Mouse (Mus musculus): ENCODE results near the gene Aldoart1.

The Aldoart1 gene

DNA sequence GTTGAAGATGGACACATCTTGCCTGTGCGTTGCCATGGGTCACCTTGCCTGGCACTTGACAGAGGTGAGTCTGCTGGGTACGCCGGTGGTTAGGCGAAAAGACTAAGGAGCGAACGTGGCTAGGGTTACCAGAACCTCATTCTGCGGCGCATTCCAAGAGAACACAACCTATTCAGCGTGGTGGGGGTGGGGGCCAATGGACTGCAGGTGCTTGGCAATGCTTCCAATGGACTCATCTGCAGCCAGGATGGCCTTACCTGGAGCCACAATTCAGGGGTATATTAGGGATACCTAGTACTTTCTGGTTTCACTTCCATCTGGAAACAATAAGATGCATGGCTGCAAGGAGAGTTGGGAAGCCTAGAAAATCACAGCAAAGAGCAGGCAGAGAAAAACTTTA lies at the start of gene Aldoart1:
Gene Aldoart1, minus strand, starts transcription at position 101 of the 400 bp plus-strand sequence.
- DNase-seq, result no peak

- no peak for DNase-seq
These were observed 49.1 kb upstream of the Aldoart1 start for GRCm38 (mm10) chr4:72901566-72901965.

DNA sequence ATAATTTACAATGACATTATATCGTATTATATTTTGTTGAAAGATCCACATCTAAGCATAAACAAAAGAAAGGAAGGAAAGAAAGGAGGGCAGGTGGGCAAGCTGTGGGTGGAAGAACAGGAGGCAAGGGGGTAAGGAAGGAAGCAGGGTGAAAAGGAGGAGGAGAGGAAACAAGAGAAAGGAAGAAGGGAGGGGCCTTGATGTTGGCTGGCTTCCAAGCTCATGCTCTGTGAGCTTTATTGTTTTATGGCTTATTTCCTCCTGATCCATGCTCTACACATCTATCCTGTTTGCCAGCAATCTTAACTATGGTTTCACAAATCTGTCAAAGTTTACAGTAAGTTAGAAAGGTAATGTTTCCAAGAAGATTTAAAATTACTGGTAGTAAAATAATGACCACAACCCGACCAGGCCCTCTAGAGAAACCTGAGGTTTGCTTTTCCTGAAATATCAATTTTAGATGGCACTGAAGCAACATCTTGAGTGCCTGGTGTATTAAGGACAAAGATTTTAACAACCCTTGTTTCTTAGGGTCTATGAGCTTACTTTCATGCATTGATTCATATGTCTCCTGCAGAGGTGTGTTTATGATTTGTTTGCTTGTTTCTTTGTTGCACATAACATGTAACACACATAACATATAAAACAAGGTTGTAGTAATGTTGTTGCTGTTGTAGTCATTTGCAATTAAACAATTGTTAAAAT lies 13.1 kb upstream of the Aldoart1 start:
- no peak for DNase-seq

GRCm38 (mm10) chr4:72844276-72844675 lies 8.2 kb downstream of the Aldoart1 start:
- DNase-seq, result no peak

DNA sequence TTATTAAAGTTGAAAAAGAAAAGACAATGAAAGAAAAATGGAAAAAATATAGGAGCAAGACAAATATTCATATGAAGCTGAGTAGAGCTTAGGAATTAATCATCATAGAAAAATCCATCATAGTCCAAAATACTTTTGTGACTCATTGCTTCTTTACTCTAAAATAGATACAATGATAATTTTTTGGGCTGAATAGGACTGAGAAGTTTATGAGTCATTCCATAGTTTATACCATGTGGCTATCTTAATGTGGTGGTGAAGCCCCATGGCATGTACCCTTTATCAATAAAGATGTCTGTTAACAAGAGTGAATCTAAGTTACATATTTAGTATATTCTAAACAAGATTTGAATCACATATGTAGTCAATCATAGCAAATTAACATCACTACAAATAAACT lies 9.4 kb downstream of the Aldoart1 start:
- DNase-seq, result no peak

- DNase-seq, result no peak
These were observed 16.0 kb downstream of the Aldoart1 start for GRCm38 (mm10) chr4:72836430-72836829.

GRCm38 (mm10) chr4:72835400-72835799 lies 17.0 kb downstream of the Aldoart1 start:
- no peak for DNase-seq

- no peak for DNase-seq
These were observed 51.6 kb downstream of the Aldoart1 start for GRCm38 (mm10) chr4:72800816-72801215.
